Mouse (Mus musculus): ENCODE data around the gene Ctdspl2. TPM values are rescaled to one million over a fixed set of nuclear protein-coding genes. Genes with fewer than 3 reads are reported as not detected.

The Ctdspl2 gene
- total RNA-seq, 2 experiments from 2014 or later = 57.0 to 60.0 TPM

- ATAC-seq (replicated peaks; ENCODE audit: poor library complexity) = no peak
Observed at GRCm38 (mm10) chr2:122043926-122044325, 88.1 kb downstream of the Ctdspl2 start.

- ATAC-seq (replicated peaks; ENCODE audit: poor library complexity) = no peak
Observed at GRCm38 (mm10) chr2:122059365-122060115, 103.7 kb downstream of the Ctdspl2 start.

Other genes starting within 250 kb of the Ctdspl2 start
- gene Frmd5, start 148.9 kb upstream of the Ctdspl2 start, total RNA-seq (2015) = not detected in 2 replicates
- gene Frmd5, start 148.9 kb upstream of the Ctdspl2 start, total RNA-seq (2017) = not detected in 2 replicates
- gene Casc4, start 89.0 kb upstream of the Ctdspl2 start, total RNA-seq (2015) = 8.9 and 10.0 TPM in 2 replicates
- 7.5 and 13.9 TPM in 2 replicates for gene Casc4, start 89.0 kb upstream of the Ctdspl2 start, total RNA-seq (2017)
- 0.20 and 0.42 TPM in 2 replicates for gene Mageb3, start 91 bp downstream of the Ctdspl2 start, total RNA-seq (2015)
- 0.81 and 0.87 TPM in 2 replicates for gene Mageb3, start 91 bp downstream of the Ctdspl2 start, total RNA-seq (2017)
- 33.0 and 33.2 TPM in 2 replicates for gene Eif3j1, start 72.5 kb downstream of the Ctdspl2 start, total RNA-seq (2015)
- 29.2 and 29.4 TPM in 2 replicates for gene Eif3j1, start 72.5 kb downstream of the Ctdspl2 start, total RNA-seq (2017)
- gene Spg11, start 162.4 kb downstream of the Ctdspl2 start, total RNA-seq (2015) = 8.9 and 10.5 TPM in 2 replicates
- gene Spg11, start 162.4 kb downstream of the Ctdspl2 start, total RNA-seq (2017) = 11.3 and 13.4 TPM in 2 replicates
- 3,812 and 4,089 TPM in 2 replicates for gene B2m, start 191.7 kb downstream of the Ctdspl2 start, total RNA-seq (2015)
- gene B2m, start 191.7 kb downstream of the Ctdspl2 start, total RNA-seq (2017) = 1,717 and 2,014 TPM in 2 replicates
- 0.46 TPM in 1 of 2 replicates, not detected in the other for gene Trim69, start 204.7 kb downstream of the Ctdspl2 start, total RNA-seq (2015)
- gene Trim69, start 204.7 kb downstream of the Ctdspl2 start, total RNA-seq (2017) = not detected in 2 replicates
- 0.05 TPM in 1 of 2 replicates, not detected in the other for gene Patl2, start 230.2 kb downstream of the Ctdspl2 start, total RNA-seq (2015)
- gene Patl2, start 230.2 kb downstream of the Ctdspl2 start, total RNA-seq (2017) = 0.07 TPM in 1 of 2 replicates, not detected in the other
- gene Terb2, start 230.3 kb downstream of the Ctdspl2 start, total RNA-seq (2015) = not detected in 2 replicates
- not detected in 2 replicates for gene Terb2, start 230.3 kb downstream of the Ctdspl2 start, total RNA-seq (2017)